Mouse (Mus musculus) ES-E14 (cell line): ENCODE results near the gene Dlat. TPM values are rescaled to one million over a fixed set of nuclear protein-coding genes. Genes with fewer than 3 reads are reported as not detected.

Experiments
- DNase-seq: peaks from one replicate; pipeline ENCODE4 v3.0.0-alpha.2; 2013; ENCODE audit warnings: low read depth, low spot score
- H3K27ac ChIP-seq: 2 replicates; pipeline ENCODE4 v1.5.1; 2012; ENCODE audit warnings: low read depth, mild to moderate bottlenecking, low read length, moderate library complexity, mixed read lengths; ENCODE audit not compliant: poor library complexity, insufficient read depth, severe bottlenecking
- H3K36me3 ChIP-seq: 2 replicates; pipeline ENCODE4 v1.6.1; 2012; ENCODE audit warnings: mild to moderate bottlenecking, low read length, moderate library complexity, mixed read lengths; ENCODE audit not compliant: control insufficient read depth, poor library complexity, insufficient read depth, severe bottlenecking
- H3K4me1 ChIP-seq, 2 experiments: fragments of 150-350 bp in 1 of 2; sonication (generic) in 1 of 2; 2 replicates each; pipeline ENCODE4 v1.6.1; 2012; ENCODE audit warnings: low read length in 2 of 2, mild to moderate bottlenecking in 1 of 2, mixed read lengths in 1 of 2; ENCODE audit not compliant: control insufficient read depth in 2 of 2, insufficient read depth in 2 of 2, poor library complexity in 1 of 2
- H3K4me3 ChIP-seq, 2 experiments: fragments of 150-350 bp in 1 of 2; sonication (generic) in 1 of 2; 2 replicates each; pipeline ENCODE4 v1.5.1; 2012; ENCODE audit warnings: low read length in 2 of 2, low read depth in 1 of 2, mild to moderate bottlenecking in 1 of 2, mixed read lengths in 1 of 2; ENCODE audit not compliant: insufficient read depth in 1 of 2, poor library complexity in 1 of 2, severe bottlenecking in 1 of 2
- H3K9ac ChIP-seq: 2 replicates; pipeline ENCODE4 v1.6.1; 2012; ENCODE audit warnings: low read depth, mild to moderate bottlenecking, low read length, mixed read lengths; ENCODE audit not compliant: poor library complexity, insufficient read depth, severe bottlenecking
- H3K9me3 ChIP-seq: fragments of 150-350 bp; sonication (generic); 2 replicates; pipeline ENCODE4 v1.6.1; 2012; ENCODE audit warnings: low read depth, mild to moderate bottlenecking, low read length; ENCODE audit not compliant: control insufficient read depth, insufficient read depth
- CHD2 ChIP-seq: IDR thresholded peaks from 2 replicates; pipeline ENCODE4 v1.6.1; 2014; ENCODE audit warnings: mild to moderate bottlenecking, low read depth, low read length, inconsistent platforms
- HCFC1 ChIP-seq: IDR thresholded peaks from 2 replicates; pipeline ENCODE4 v1.6.1; 2012; ENCODE audit warnings: low read length, inconsistent platforms, borderline replicate concordance; ENCODE audit not compliant: insufficient read depth
- MAFK ChIP-seq: IDR thresholded peaks from 2 replicates; pipeline ENCODE4 v1.6.1; 2014; ENCODE audit warnings: mild to moderate bottlenecking, low read depth, low read length, inconsistent platforms; ENCODE audit not compliant: insufficient read depth
- ZC3H11A ChIP-seq: IDR thresholded peaks from 2 replicates; pipeline ENCODE4 v1.6.1; 2012; ENCODE audit warnings: low read depth, mild to moderate bottlenecking, inconsistent platforms, low read length, borderline replicate concordance
- ZNF384 ChIP-seq: IDR thresholded peaks from 2 replicates; pipeline ENCODE4 v1.6.1; 2012; ENCODE audit warnings: low read depth, low read length, inconsistent platforms
- in situ Hi-C, 2 experiments: fragments of 600-800 bp; cut with MboI; formaldehyde crosslinking; loops; one replicate each; pipeline ENCODE4 v1.15.1; 2025; ENCODE audit warnings: low sequenced_read_pairs in 2 of 2, inconsistent platforms in 1 of 2; ENCODE audit not compliant: unreplicated experiment in 2 of 2
- total RNA-seq: library from RNA; depleted of rRNA; stranded (reverse); fragments of 300-350 nt; gene quantifications from 2 replicates; pipeline ENCODE4 v1.2.3, GENCODE M21; 2012

Gene Dlat
- total RNA-seq, 1 experiment, result 46.3 TPM

DNA sequence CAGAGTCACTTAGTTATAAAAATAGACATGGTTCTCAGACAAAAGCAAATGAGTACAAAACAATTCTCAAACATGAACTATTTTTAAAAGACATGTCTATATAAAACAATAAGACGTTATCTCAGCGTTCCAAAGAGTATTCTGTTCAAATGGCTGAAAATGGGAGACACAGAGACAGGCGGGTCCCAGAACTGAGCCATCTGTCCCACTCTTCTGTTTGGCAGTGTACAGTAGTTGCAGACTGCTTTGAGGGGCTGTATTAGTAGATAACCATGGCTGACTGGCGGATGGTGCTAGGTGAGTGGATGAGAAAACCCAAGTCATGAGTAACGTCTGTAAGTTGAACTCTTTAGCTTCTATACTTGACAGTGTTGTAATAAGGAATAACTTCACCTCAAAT is 5.2 kb upstream of the Dlat start:
- Histone ChIP-seq H3K36me3 (no peaks in the 10 kb centered on the region), H3K9ac (no peak overlapping the region), H3K27ac (no peak overlapping the region), H3K9me3 (no peaks in the 10 kb centered on the region), H3K4me3 (no peak overlapping the region), H3K4me1 (peaks cover 2% of the 10 kb centered on the region in 2 experiments; a peak in 1 of 4 replicates)
- in situ Hi-C loops, result no loop called here
- TF ChIP-seq CHD2 (no peak), ZC3H11A (no peak), HCFC1 (no peak), ZNF384 (no peak), MAFK (no peak)
- DNase-seq, result no peak

DNA sequence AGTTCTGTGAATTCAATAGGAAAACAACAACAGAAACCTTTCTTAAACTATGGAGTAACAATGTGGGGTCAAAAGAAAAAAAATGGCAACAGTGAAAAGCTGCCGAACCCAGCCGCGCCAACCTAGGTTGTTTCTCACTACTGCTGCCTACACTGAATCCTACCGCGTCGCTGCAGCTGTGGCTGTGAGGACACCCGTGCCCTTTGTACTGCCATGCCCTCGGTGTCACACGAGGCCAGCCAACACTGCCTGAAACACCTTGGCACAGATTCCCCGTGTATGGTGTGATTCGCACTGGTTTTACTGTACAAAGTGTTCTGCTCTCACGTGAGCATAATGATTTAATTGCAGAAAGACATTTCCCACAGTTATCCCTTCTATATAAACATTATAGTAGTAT is 851 bp upstream of the Dlat start:
- Histone ChIP-seq H3K36me3 (peaks cover 2% of the 10 kb centered on the region; the same call in 1 of the 2 replicates), H3K4me3 (peak overlapping the region; percentile 3 to 100; a peak in 2 of 4 replicates), H3K27ac (peak overlapping the region; percentile 18; the same call in 1 of the 2 replicates), H3K4me1 (peaks cover 2% of the 10 kb centered on the region in 2 experiments; a peak in 1 of 4 replicates), H3K9ac (no peak overlapping the region), H3K9me3 (no peaks in the 10 kb centered on the region)
- DNase-seq, result no peak
- TF ChIP-seq MAFK (no peak), ZC3H11A (no peak), CHD2 (no peak), ZNF384 (0 out of 2 replicates have a peak, but pooled peaks have one; percentile 17), HCFC1 (no peak)
- in situ Hi-C loops, result no loop called here

DNA sequence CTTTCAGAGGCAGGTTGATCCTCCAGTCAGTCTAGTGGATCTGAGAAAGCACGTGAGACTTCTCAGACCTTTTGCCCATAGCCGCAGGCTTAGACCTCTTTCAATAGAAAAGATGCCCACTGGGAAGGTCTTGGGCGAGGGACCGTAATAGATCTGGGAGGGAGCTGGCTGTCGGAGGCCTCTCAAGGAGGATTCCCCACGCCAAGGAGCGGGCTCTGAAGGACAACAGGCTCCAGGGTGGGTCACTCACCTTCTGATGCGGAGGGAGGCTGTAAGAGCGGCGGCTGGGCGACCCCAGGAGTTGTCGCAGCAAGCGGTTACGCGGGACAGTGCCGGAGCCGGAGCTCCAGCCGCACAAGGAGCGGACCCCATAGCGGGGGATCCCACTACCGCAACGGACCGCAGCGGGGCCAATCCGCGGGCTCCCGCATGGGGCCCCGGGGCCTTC is 615 bp downstream of the Dlat start:
- Histone ChIP-seq H3K4me1 (peaks cover 2% of the 10 kb centered on the region in 2 experiments; a peak in 1 of 4 replicates), H3K9ac (peak overlapping the region; percentile 89), H3K36me3 (peaks cover 2% of the 10 kb centered on the region; the same call in 1 of the 2 replicates), H3K27ac (no peak overlapping the region), H3K4me3 (peak overlapping the region; percentile 83 to 100), H3K9me3 (no peaks in the 10 kb centered on the region)
- peak; percentile 30 for DNase-seq
- TF ChIP-seq ZNF384 (no peak), MAFK (no peak), CHD2 (no peak), HCFC1 (no peak), ZC3H11A (no peak)
- in situ Hi-C loops, result no loop called here

DNA sequence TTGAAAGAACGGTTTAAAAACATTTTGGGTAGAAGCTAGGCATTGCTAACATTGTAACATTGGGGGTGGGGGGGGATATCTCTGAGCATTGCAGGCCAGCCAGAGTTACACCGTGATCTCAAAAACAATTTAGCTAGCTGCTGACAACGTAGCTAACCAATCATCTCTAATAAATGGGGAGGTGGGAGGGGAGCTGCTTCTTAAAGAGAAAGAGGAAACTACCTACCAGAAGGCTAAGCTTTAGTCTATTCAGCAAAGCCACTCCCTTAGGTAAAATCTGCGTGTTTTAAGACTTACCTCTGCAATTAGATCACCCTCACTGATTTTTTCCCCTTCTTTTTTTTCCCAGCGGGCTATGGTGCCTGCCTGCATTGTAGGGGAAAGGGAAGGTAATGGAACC is 1.2 kb downstream of the Dlat start:
- Histone ChIP-seq H3K4me3 (peak overlapping the region; percentile 83 to 100), H3K4me1 (peaks cover 2% of the 10 kb centered on the region in 2 experiments; a peak in 1 of 4 replicates), H3K9me3 (no peaks in the 10 kb centered on the region), H3K27ac (no peak overlapping the region), H3K36me3 (peaks cover 2% of the 10 kb centered on the region; the same call in 1 of the 2 replicates), H3K9ac (peak overlapping the region; percentile 89; the same call in 1 of the 2 replicates)
- no peak for TF ChIP-seq MAFK
- TF ChIP-seq HCFC1, result no peak
- TF ChIP-seq ZC3H11A, result no peak
- no peak for TF ChIP-seq CHD2
- no peak for TF ChIP-seq ZNF384
- in situ Hi-C loops, result no loop called here
- no peak for DNase-seq

DNA sequence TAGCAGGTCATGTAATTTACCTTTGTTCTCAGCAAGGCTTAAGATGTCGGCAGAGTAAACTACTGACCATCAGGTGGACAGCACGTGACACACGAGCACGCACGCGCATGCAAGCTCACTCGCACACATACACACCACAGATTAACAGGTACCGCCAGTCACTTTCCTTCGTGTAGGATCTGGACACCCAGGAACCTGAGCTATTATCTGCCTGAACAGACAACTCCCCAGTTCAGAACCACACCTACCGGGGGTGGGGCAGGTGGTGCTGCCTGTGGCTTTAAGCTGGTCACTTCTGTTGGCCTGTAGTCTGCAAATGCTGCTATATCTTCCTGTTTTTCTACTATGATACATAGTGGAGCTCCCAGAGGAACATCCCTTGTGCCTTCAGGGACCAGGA is 9.1 kb downstream of the Dlat start:
- Histone ChIP-seq H3K9ac (no peak overlapping the region), H3K9me3 (no peaks in the 10 kb centered on the region), H3K27ac (no peak overlapping the region), H3K36me3 (peaks cover 13% of the 10 kb centered on the region), H3K4me3 (no peak overlapping the region), H3K4me1 (no peaks in the 10 kb centered on the region)
- no peak for TF ChIP-seq MAFK
- TF ChIP-seq CHD2, result no peak
- no peak for TF ChIP-seq ZC3H11A
- no peak for TF ChIP-seq ZNF384
- no peak for TF ChIP-seq HCFC1
- no peak for DNase-seq
- in situ Hi-C loops, result no loop called here
